Mouse (Mus musculus): ENCODE measurements at regions not wholly inside any gene's neighbourhood (a gene's known extent, or its start where the extent isn't known, plus 50 kb on each side); places are given as distances from the start of the nearest gene placed in this dataset.

DNA sequence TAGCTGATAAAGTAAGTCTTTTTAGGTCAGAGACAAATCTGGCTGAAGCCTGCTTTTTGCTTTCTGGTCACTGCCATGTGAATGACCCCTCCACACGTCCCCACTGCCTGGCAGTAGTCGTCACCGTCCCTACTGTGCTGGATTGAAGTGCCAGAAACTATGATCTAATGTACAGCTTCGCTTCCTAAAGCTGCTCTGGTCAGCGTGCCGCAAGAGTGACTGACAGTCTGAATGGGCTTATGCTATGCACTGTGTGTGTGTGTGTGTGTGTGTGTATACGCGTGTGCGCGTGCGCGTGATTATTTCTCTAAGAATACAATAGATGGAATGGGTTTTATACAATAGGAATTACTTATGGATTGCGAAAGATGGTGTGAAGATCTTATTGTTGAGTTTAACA is 281.2 kb downstream of the Ttll7 start:
- no peak for TF ChIP-seq CTCF (conservative IDR thresholded peaks at IDR 0.05; ENCODE audit: low read length)
- TF ChIP-seq POU5F1 (IDR thresholded peaks at IDR 0.05; ENCODE audit: borderline replicate concordance, low read length): no peak
